Mouse (Mus musculus): Measurements from ENCODE around the gene Plch2. TPM values are rescaled to one million over a fixed set of nuclear protein-coding genes. Genes with fewer than 3 reads are reported as not detected.

Plch2 gene
- total RNA-seq, 2 experiments from 2014 or later: 83.4 to 90.2 TPM

- peak overlapping the region; percentile 96 for H3K27ac ChIP-seq
- peak overlapping the region; percentile 39 for H3K4me3 ChIP-seq
- intact Hi-C loops (cut with DNase I): loop anchor here (2.0 kb wide), 1 partner anchor 24 kb away; no protein-coding TSS in a partner anchor
Measured at GRCm38 (mm10) chr4:155040696-155041095, 15.9 kb downstream of the Plch2 start.

DNA sequence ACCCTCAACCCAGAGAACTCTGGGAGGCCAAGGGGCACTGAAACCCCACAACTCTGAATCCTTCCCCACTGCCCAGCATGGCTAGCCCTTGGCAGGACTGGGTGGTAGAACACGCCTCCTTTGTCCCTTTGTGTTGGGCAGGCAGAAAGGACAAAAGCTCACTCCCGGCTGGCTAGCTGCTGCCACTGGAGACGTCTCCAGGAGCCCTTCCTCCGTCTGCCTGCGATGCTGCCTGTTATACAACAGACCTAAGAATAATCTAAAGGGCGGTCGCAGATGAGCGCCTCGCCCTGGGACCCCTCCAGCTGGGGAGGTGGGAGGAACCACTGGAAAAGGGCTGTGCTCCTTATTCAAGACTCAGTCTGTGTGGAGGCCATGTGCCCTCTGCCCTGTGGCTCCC is 16.4 kb downstream of the Plch2 start:
- DNase-seq (ENCODE audit: extremely low spot score in 1 of 2, low spot score in 2 of 2): peak; percentile 45 to 55
- peak overlapping the region; percentile 39 for H3K4me3 ChIP-seq
- peak overlapping the region; percentile 96 for H3K27ac ChIP-seq
- no peak for TF ChIP-seq CTCF (IDR thresholded peaks at IDR 0.05)
- intact Hi-C loops (cut with DNase I): loop anchor here (2.0 kb wide), 1 partner anchor 23 kb away; no protein-coding TSS in a partner anchor

More at GRCm38 (mm10) chr4:155040696-155041095, 15.9 kb downstream of the Plch2 start:
- no peak for TF ChIP-seq CTCF (IDR thresholded peaks at IDR 0.05)
- no peak for DNase-seq (ENCODE audit: extremely low spot score in 1 of 2, low spot score in 2 of 2)

- no peak for TF ChIP-seq CTCF (IDR thresholded peaks at IDR 0.05)
- DNase-seq (ENCODE audit: extremely low spot score in 1 of 2, low spot score in 2 of 2): no peak
- intact Hi-C loops (cut with DNase I): no loop called here
- Histone ChIP-seq H3K4me3 (no peak overlapping the region), H3K27ac (peak overlapping the region; percentile 64)
Measured at GRCm38 (mm10) chr4:155034787-155035186, 21.8 kb downstream of the Plch2 start.

GRCm38 (mm10) chr4:155034202-155034601 is 22.4 kb downstream of the Plch2 start:
- no peak for DNase-seq (ENCODE audit: extremely low spot score in 1 of 2, low spot score in 2 of 2)
- no peak for TF ChIP-seq CTCF (IDR thresholded peaks at IDR 0.05)
- intact Hi-C loops (cut with DNase I): no loop called here
- no peak overlapping the region for H3K4me3 ChIP-seq
- peak overlapping the region; percentile 64 for H3K27ac ChIP-seq

GRCm38 (mm10) chr4:155033115-155033514 is 23.5 kb downstream of the Plch2 start:
- no peak for DNase-seq (ENCODE audit: extremely low spot score in 1 of 2, low spot score in 2 of 2)
- no peak for TF ChIP-seq CTCF (IDR thresholded peaks at IDR 0.05)
- Histone ChIP-seq H3K27ac (no peak overlapping the region), H3K4me3 (no peak overlapping the region)
- intact Hi-C loops (cut with DNase I): no loop called here

GRCm38 (mm10) chr4:155024170-155025010 is 32.2 kb downstream of the Plch2 start:
- H3K4me3 ChIP-seq: no peak overlapping the region
- TF ChIP-seq CTCF (IDR thresholded peaks at IDR 0.05): no peak
- H3K27ac ChIP-seq: peak overlapping the region; percentile 32; the same call in 1 of the 2 replicates
- intact Hi-C loops (cut with DNase I): no loop called here
- DNase-seq (ENCODE audit: extremely low spot score in 1 of 2, low spot score in 2 of 2): no peak

DNA sequence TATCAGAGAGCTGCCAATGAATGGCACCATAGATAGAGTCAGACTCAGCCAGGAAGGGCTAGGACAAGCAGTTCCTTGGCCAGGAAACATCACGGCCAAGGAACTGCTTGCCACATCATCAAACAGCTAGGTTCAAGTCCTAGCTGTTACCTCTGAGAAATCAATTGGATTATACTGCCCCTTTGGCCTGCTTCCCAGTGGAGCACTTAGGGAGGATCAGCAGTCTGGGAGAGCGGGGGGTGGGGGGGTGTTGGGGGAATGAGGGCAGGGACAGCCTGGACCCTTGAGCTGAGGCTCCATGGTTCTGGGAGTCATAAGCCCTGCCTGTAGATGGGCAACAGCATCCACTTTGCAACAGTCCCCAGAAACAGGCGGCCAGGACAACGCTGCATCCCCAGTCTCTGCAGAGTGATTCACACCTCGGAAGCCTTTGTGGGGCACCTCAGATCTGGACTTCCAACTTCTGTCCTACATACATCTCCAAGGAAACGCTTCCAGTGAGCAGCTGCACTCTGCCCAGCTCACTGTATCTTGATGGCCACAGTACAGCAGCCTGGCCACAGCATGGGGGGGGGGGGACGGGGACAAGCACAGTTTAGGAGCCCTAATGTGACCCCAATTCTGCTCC is 34.2 kb downstream of the Plch2 start:
- Histone ChIP-seq H3K27ac (no peak overlapping the region; the same call in 1 of the 2 replicates), H3K4me3 (no peak overlapping the region)
- intact Hi-C loops (cut with DNase I): no loop called here
- no peak for TF ChIP-seq CTCF (IDR thresholded peaks at IDR 0.05)
- no peak for DNase-seq (ENCODE audit: extremely low spot score in 1 of 2, low spot score in 2 of 2)

- no peak overlapping the region for H3K27ac ChIP-seq
- no peak for TF ChIP-seq CTCF (IDR thresholded peaks at IDR 0.05)
- intact Hi-C loops (cut with DNase I): no loop called here
- no peak for DNase-seq (ENCODE audit: extremely low spot score in 1 of 2, low spot score in 2 of 2)
- no peak overlapping the region for H3K4me3 ChIP-seq
Measured at GRCm38 (mm10) chr4:155020813-155021212, 35.8 kb downstream of the Plch2 start.

- H3K27ac ChIP-seq: no peak overlapping the region
- intact Hi-C loops (cut with DNase I): no loop called here
- TF ChIP-seq CTCF (IDR thresholded peaks at IDR 0.05): no peak
- DNase-seq (ENCODE audit: extremely low spot score in 1 of 2, low spot score in 2 of 2): no peak
- no peak overlapping the region for H3K4me3 ChIP-seq
Measured at GRCm38 (mm10) chr4:155020141-155020540, 36.4 kb downstream of the Plch2 start.

GRCm38 (mm10) chr4:155019336-155019847 is 37.2 kb downstream of the Plch2 start:
- peak in 1 of 2 experiments; percentile 37 for DNase-seq (ENCODE audit: extremely low spot score in 1 of 2, low spot score in 2 of 2)
- Histone ChIP-seq H3K4me3 (peak overlapping the region; percentile 45), H3K27ac (peak overlapping the region; percentile 84)
- TF ChIP-seq CTCF (IDR thresholded peaks at IDR 0.05): no peak
- intact Hi-C loops (cut with DNase I): no loop called here

DNA sequence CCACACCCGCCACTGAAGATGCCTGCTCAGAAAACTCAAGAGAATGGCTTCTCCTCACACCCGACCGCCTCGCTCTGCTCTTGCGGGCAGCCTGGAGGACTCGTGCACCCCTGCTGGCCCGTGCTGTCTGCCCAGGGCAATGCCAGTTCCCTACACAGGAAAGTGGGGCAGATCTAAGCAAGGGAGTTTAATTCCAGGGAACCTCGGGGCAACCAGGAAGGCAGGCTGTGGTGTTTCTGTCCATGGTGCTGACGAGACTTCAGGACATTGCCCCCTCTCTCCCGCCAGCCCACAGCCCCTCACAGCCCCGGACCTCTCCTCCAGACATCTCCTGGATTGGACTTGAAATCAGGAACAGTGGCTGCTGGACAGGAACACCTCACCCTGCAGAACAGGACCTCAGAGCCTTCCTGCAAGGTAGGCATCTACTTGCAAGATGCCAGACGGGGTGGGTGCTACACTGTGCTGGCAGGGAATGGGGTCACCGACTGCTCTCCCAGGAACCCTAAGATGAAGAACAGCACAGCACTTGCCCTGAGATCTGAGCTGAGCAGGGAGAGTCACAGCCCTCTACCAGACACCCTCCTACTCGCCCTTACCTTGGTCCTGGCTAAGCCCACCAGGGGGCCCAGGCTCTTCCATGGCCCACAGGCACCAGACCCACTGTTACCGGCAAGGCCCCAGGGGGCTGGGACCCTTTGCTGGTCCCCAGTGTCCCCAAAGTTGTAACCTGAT is 37.8 kb downstream of the Plch2 start:
- intact Hi-C loops (cut with DNase I): no loop called here
- TF ChIP-seq CTCF (IDR thresholded peaks at IDR 0.05): no peak

More for the DNA sequence above, 37.8 kb downstream of the Plch2 start:
- peak overlapping the region; percentile 84 for H3K27ac ChIP-seq
- DNase-seq (ENCODE audit: extremely low spot score in 1 of 2, low spot score in 2 of 2): no peak
- peak overlapping the region; percentile 45 for H3K4me3 ChIP-seq
